Mouse (Mus musculus) right cerebral cortex, adult 2 months (tissue): ENCODE results near the gene Usp50.

Experiments
- DNase-seq, 2 experiments: peaks; one replicate each; pipeline ENCODE4 v3.0.0; 2021 to 2022; ENCODE audit warnings: low spot score in 2 of 2

Gene Usp50

GRCm38 (mm10) chr2:126743389-126743788 lies 39.9 kb downstream of the Usp50 start:
- DNase-seq: no peak

GRCm38 (mm10) chr2:126740314-126740713 lies 43.0 kb downstream of the Usp50 start:
- no peak for DNase-seq

GRCm38 (mm10) chr2:126735339-126736073 lies 47.8 kb downstream of the Usp50 start:
- no peak for DNase-seq

GRCm38 (mm10) chr2:126730502-126730901 lies 52.8 kb downstream of the Usp50 start:
- DNase-seq: no peak

DNA sequence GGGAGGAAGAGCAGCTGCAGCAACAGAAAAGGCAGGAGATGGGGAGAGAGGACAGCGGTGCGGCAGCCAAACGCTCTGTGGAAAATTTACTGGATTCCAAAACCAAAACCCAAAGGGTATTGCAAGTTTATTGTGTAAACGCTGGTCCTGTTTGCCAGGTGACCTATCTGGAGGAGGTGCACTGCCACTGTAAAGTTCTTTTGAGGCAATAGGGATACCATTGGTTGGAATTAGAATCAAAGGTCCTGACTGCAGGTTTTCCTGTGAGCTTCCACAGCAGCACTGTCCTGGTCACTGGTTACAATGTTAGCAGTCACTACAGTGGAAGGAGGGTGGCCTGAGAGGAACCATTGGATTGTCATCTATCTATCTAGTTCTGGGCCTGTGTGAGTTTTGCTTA lies 54.1 kb downstream of the Usp50 start:
- no peak for DNase-seq

DNA sequence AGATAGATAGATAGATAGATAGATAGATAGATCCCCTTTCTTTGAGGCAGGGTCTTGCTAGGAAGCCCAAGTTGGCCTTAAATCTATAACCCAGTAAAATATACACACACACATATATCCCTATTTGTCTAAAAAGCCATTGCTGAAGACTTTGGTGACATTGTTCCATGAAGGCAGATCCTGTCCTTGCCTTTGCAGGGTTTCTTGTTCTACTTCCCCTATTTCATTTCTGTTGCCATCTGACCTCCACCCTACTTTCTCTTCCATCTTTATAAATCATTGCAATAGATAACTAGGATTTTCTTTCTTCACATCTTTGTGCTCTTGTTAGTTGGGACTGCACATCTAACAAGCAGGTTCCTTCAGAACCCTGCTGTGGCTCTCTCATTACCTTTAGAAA lies 70.3 kb downstream of the Usp50 start:
- no peak for DNase-seq

DNA sequence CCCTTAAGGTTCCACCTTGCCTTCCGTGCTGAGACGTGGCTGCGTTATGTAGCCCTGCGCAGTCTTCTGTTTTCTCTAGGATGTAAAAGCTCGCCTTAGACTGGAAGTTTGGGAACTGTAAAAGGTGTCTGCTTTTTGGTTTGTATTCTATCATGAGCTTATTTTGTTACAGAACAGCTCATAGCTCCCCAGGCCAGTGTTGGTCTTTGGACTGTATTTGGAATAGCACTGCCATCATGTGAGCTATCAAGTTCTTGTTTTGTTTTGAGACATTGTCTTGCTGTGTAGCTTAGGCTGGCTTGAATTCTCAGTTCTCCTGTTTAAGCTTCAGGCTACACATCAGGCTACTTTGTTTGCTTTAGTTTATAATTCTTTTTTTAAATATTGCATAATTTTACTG lies 70.7 kb downstream of the Usp50 start:
- no peak for DNase-seq

DNA sequence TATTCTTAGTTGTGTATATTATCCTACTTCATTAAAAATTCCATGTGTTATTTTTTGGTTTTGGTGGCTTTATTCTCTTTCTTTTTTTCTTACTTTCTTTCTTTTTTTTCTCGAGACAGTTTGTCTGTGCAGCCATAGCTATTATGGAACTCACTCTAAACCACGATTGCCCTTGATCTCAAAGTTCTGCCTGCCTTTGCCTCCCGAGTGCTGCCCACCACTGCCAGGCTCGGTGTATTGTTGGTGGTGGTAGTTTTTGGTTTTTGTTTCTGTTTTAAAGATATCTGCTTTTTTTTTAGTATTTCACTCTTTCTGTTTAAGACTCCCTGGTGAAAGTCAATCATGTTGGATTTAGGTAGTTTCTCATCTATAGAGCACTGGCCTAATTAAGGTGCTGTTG lies 74.9 kb downstream of the Usp50 start:
- DNase-seq: no peak

- DNase-seq: no peak
Observed at GRCm38 (mm10) chr2:126707438-126707779, 75.9 kb downstream of the Usp50 start.

GRCm38 (mm10) chr2:126706759-126707437 lies 76.4 kb downstream of the Usp50 start, which contains the start of gene Usp8:
Gene Usp8 (plus strand): TSS chr2:126707328.
- peak; percentile 97 to 99 for DNase-seq

DNA sequence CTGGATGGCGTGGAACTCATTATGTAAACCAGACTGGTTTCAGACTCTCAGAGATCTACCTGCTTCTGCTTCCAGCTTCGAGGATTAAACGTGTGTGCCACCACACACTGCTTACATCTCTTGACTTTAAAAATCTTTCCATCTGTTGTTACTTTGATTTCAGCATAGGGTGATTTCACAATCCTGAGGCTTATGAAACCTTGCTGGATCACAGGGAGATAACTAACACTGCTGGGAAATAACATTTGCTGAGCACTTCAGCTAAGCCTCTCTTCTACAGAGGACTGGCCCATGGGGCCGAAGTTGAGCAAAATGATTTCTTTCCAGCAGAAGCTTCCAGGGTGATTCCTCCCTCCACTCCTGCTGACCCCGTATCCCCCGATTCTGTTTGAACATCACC lies 88.0 kb downstream of the Usp50 start:
- DNase-seq: no peak

- no peak for DNase-seq
Observed at GRCm38 (mm10) chr2:126691290-126691689, 92.0 kb downstream of the Usp50 start.

DNA sequence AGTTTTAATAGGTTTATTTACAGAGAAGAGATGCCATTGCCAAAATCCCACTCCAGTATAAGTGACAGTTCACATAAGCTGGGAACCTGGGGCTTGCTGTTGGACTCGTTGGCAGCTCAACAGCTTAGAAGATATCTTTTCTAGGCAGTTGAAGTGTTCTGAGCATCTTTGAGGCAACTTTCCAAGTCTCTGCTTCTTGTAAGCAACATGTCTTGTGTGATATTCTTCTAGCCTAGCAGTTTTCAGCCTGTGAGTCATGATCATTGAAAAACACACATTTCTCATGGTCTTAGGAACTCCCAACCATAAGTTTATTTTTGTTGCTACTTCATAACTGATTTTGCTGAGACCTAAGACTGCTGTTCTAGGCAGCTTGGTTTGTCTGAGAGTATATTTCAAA lies 100.3 kb downstream of the Usp50 start:
- no peak for DNase-seq

- no peak for DNase-seq
Observed at GRCm38 (mm10) chr2:126682333-126682732, 100.9 kb downstream of the Usp50 start.

DNA sequence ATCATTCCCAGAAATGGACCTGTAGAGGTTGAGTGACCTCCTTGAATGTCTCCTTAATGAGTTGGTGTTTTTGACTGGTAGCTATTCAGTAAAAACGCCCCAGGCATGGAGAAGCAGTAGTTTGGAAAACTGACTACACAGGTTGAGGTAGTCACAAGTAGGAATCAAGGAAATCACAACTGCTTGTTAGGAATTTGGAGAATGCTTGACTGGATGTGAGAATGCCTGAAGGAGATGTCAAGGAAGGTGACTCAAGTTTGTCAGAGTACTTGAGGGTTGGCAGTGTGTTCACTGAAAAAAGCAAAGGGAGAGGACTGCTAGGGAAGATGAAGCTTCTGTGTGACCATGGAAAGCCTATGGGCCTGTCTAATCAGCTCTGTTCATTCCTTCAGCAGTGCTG lies 105.9 kb downstream of the Usp50 start:
- no peak for DNase-seq

DNA sequence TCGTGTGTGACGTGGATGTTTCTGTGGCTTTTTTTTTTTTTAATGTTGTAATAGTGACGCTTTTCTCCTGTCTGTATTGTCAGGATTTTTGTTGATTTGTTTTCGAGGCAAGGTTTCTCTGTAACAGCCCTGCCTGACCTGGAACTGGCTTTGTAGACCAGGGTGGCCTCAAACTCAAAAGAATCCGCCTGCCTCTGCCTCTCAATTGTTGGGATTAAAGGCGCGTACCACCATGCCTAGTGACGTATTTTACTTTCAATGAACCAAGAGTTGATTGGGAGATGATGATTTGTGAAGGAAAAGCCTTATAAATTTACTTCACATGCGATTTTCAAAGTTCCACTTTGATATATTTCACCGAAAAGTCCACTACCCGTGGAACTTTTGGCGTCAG lies 107.2 kb downstream of the Usp50 start, which contains the start of gene Gabpb1:
Gene Gabpb1, minus strand, starts transcription at position 216 of the 394 bp plus-strand sequence.
- no peak for DNase-seq

GRCm38 (mm10) chr2:126675169-126676121 lies 107.8 kb downstream of the Usp50 start:
- peak; percentile 84 to 86 for DNase-seq

- peak; percentile 39 to 51 for DNase-seq
Observed at GRCm38 (mm10) chr2:126674441-126675168, 108.7 kb downstream of the Usp50 start.

DNA sequence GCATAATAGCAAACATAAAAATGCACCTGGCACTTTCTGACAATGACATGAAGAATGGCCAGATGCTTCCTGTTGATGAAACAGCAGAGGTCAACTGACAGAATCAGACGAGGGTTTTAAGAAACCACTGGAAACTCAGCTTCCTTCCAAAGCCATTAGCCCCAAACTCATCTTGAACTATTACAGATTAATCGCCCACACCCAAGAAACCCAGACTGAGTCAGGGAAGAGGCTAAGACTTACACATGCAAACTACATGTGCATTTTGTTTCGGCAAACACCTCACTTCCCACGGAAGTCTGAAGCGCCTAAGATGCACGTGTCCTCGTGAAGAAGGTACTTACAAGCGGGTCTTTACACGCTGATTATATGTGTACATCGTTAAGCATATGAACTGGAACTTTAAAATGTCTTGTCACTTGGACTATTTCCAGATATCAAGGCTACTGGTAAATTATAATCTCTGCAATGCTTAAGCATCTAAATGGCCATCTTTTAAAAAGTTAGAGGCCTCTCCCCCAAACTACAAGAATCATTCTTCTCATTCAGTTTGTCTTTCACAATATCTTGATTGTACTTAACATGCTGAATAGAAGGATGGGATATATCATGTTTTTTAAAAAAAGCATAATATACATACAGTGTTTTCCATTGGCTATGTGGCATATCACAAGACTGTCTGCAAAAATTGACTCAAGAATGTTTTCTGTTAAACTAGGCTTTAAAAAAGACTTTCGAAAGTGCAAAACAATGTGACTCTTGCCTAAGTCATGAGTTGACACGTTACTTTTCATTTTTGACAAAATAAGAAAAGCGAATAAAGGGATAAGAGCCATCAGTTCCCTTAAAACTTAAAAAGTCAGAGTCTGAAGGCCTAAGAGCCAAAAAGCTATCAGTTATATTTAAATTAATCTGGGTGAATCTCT lies 109.7 kb downstream of the Usp50 start:
- no peak for DNase-seq

- no peak for DNase-seq
Observed at GRCm38 (mm10) chr2:126668621-126669252, 114.5 kb downstream of the Usp50 start.
